ENCODE assay signal across 8 mouse cellular contexts in the genomic region with DNA sequence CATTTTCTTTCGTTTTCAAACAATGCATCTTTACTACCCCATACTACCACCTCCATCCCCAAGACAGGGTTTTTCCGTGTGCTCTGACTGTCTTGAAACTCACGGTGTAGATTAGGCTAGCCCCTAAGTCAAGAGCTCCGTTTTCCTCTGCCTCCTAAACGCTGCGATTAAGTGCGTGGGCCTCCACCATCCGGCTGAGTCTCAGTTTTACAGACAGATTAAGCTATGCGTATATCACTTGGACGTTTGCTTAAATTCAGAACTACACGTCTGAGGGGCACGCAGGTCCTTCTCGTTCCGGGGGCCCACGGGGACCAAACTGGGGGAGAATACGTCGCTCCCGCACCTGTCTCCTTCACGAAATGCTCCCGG. TPM values are rescaled to one million over a fixed set of nuclear protein-coding genes. Genes with fewer than 3 reads are reported as not detected.
DNase-seq lines count a peak whose midpoint lies in the region; ATAC-seq and TF ChIP-seq lines count a peak whose summit lies in the region.

No protein-coding gene starts in this region.

- H3K9me3 ChIP-seq in hindbrain, embryonic 13.5 days = no peaks in the 10 kb centered on the region
- no peaks in the 10 kb centered on the region for H3K9me3 ChIP-seq in midbrain, embryonic 13.5 days

- peak overlapping the region; percentile 80 for H3K4me3 ChIP-seq in kidney, adult 2 months (ENCODE audit: insufficient read depth, low read depth, low read length)
- H3K4me3 ChIP-seq in hindbrain, embryonic 13.5 days = peak overlapping the region; percentile 86
- peak overlapping the region; percentile 71 for H3K4me3 ChIP-seq in midbrain, embryonic 13.5 days (replicated peaks)

- ATAC-seq in hindbrain, embryonic 13.5 days (ENCODE audit: low FRiP score) = peak; percentile 6; the same call in 1 of the 2 replicates
- ATAC-seq in midbrain, embryonic 13.5 days = no peak

- no peaks in the 10 kb centered on the region for H3K27me3 ChIP-seq in kidney, adult 2 months (replicated peaks; ENCODE audit: control insufficient read depth, insufficient read depth, low read length)
- H3K27me3 ChIP-seq in hindbrain, embryonic 13.5 days = no peaks in the 10 kb centered on the region
- H3K27me3 ChIP-seq in midbrain, embryonic 13.5 days = no peaks in the 10 kb centered on the region

- no peak for DNase-seq in kidney, adult 2 months
- DNase-seq in kidney, adult 18-20 months = no peak
- DNase-seq in R1 (ENCODE audit: low read depth, low spot score) = peak; percentile 41
- no peak for DNase-seq in layer of hippocampus, postnatal 25 days (ENCODE audit: extremely low spot score in 1 of 2, low spot score in 1 of 2)
- no peak for DNase-seq in adrenal gland, adult 2 months
- DNase-seq in left cerebral cortex, adult 11 months (ENCODE audit: low spot score) = no peak

- TF ChIP-seq POLR2A in kidney, adult 2 months (IDR thresholded peaks at IDR 0.05; ENCODE audit: low read depth, low read length) = no peak

- H3K9ac ChIP-seq in hindbrain, embryonic 13.5 days = peak overlapping the region; percentile 82
- H3K9ac ChIP-seq in midbrain, embryonic 13.5 days (replicated peaks) = peak overlapping the region; percentile 81

- H3K4me2 ChIP-seq in hindbrain, embryonic 13.5 days = peak overlapping the region; percentile 72
- H3K4me2 ChIP-seq in midbrain, embryonic 13.5 days (replicated peaks) = peak overlapping the region; percentile 79

- TF ChIP-seq CTCF in kidney, adult 2 months (conservative IDR thresholded peaks at IDR 0.05; ENCODE audit: insufficient read depth, insufficient read length, low read depth, low read length) = no peak

- peak overlapping the region; percentile 51 for H3K27ac ChIP-seq in kidney, adult 2 months (ENCODE audit: insufficient read depth, low read depth, low read length)
- peak overlapping the region; percentile 83 for H3K27ac ChIP-seq in hindbrain, embryonic 13.5 days
- H3K27ac ChIP-seq in midbrain, embryonic 13.5 days = peak overlapping the region; percentile 58

- peaks cover 8% of the 10 kb centered on the region; the same call in 1 of the 2 replicates for H3K4me1 ChIP-seq in kidney, adult 2 months (ENCODE audit: control insufficient read depth, insufficient read depth, low read length)
- H3K4me1 ChIP-seq in hindbrain, embryonic 13.5 days (replicated peaks) = peaks cover 16% of the 10 kb centered on the region
- peaks cover 19% of the 10 kb centered on the region for H3K4me1 ChIP-seq in midbrain, embryonic 13.5 days (replicated peaks)

- 1% methylated on average over 20 of the region's 20 CpGs for WGBS in kidney, adult 2 months
- under 1% methylated on average over 20 of the region's 20 CpGs for WGBS in hindbrain, embryonic 13.5 days
- WGBS in midbrain, embryonic 13.5 days = 1% methylated on average over 20 of the region's 20 CpGs

- H3K36me3 ChIP-seq in kidney, adult 2 months (ENCODE audit: control insufficient read depth, insufficient read depth, low read length) = no peaks in the 10 kb centered on the region
- H3K36me3 ChIP-seq in hindbrain, embryonic 13.5 days = peaks cover 52% of the 10 kb centered on the region
- H3K36me3 ChIP-seq in midbrain, embryonic 13.5 days = peaks cover 42% of the 10 kb centered on the region

RNA-seq across cellular contexts. Expression of a gene that starts 0.6 kb away (rescaled TPM):
- polyA plus RNA-seq in kidney, adult 2 months (2012; rRNA removed) = 69.9 and 70.7 TPM in 2 replicates
- polyA plus RNA-seq in hindbrain, embryonic 13.5 days (2015; fragmentation: Nextera tagmentation; extraction: Ambion mirVana) = 76.4 and 78.2 TPM in 2 replicates
- 76.2 and 78.3 TPM in 2 replicates for polyA plus RNA-seq in midbrain, embryonic 13.5 days (2015; fragmentation: Nextera tagmentation; extraction: Ambion mirVana)
- 10 to 100 TPM; 59.1 to 62.7 TPM for total RNA-seq in layer of hippocampus, postnatal 25 days (2021)
- 100 to 1,000 TPM; 102 to 108 TPM for total RNA-seq in adrenal gland, adult 2 months (2021)
- 134 and 167 TPM in 2 replicates for polyA plus RNA-seq in adrenal gland, adult 2 months (2012; rRNA removed)

RNA-seq across cellular contexts. Expression of a gene that starts 7.2 kb away (rescaled TPM):
- polyA plus RNA-seq in kidney, adult 2 months (2012; rRNA removed) = 9.5 and 9.6 TPM in 2 replicates
- polyA plus RNA-seq in hindbrain, embryonic 13.5 days (2015; fragmentation: Nextera tagmentation; extraction: Ambion mirVana) = 1.9 and 2.3 TPM in 2 replicates
- 1.3 and 1.8 TPM in 2 replicates for polyA plus RNA-seq in midbrain, embryonic 13.5 days (2015; fragmentation: Nextera tagmentation; extraction: Ambion mirVana)
- 1 to 10 TPM; 6.2 to 7.1 TPM for total RNA-seq in layer of hippocampus, postnatal 25 days (2021)
- 10 to 100 TPM in 1 of 2 experiments, 1 to 10 TPM in 1; 9.5 to 11.8 TPM for total RNA-seq in adrenal gland, adult 2 months (2021)
- polyA plus RNA-seq in adrenal gland, adult 2 months (2012; rRNA removed) = 15.9 and 16.0 TPM in 2 replicates

RNA-seq across cellular contexts. Expression of a gene that starts 11.1 kb away (rescaled TPM):
- 34.9 and 39.6 TPM in 2 replicates for polyA plus RNA-seq in kidney, adult 2 months (2012; rRNA removed)
- polyA plus RNA-seq in hindbrain, embryonic 13.5 days (2015; fragmentation: Nextera tagmentation; extraction: Ambion mirVana) = 3.9 and 4.5 TPM in 2 replicates
- 2.0 and 3.4 TPM in 2 replicates for polyA plus RNA-seq in midbrain, embryonic 13.5 days (2015; fragmentation: Nextera tagmentation; extraction: Ambion mirVana)
- 1 to 10 TPM; 5.6 to 5.9 TPM for total RNA-seq in layer of hippocampus, postnatal 25 days (2021)
- 10 to 100 TPM; 10.3 to 17.9 TPM for total RNA-seq in adrenal gland, adult 2 months (2021)
- polyA plus RNA-seq in adrenal gland, adult 2 months (2012; rRNA removed) = 49.1 and 68.9 TPM in 2 replicates

RNA-seq across cellular contexts. Expression of a gene that starts 29.9 kb away (rescaled TPM):
- 24.0 TPM in 2 replicates for polyA plus RNA-seq in kidney, adult 2 months (2012; rRNA removed)
- polyA plus RNA-seq in hindbrain, embryonic 13.5 days (2015; fragmentation: Nextera tagmentation; extraction: Ambion mirVana) = 64.4 and 69.5 TPM in 2 replicates
- polyA plus RNA-seq in midbrain, embryonic 13.5 days (2015; fragmentation: Nextera tagmentation; extraction: Ambion mirVana) = 69.1 and 76.5 TPM in 2 replicates
- 10 to 100 TPM; 74.6 to 96.0 TPM for total RNA-seq in layer of hippocampus, postnatal 25 days (2021)
- total RNA-seq in adrenal gland, adult 2 months (2021) = 10 to 100 TPM; 30.4 to 37.8 TPM
- 19.5 and 21.4 TPM in 2 replicates for polyA plus RNA-seq in adrenal gland, adult 2 months (2012; rRNA removed)

RNA-seq across cellular contexts. Expression of a gene that starts 51.3 kb away (rescaled TPM):
- polyA plus RNA-seq in kidney, adult 2 months (2012; rRNA removed) = 391 and 392 TPM in 2 replicates
- 129 and 133 TPM in 2 replicates for polyA plus RNA-seq in hindbrain, embryonic 13.5 days (2015; fragmentation: Nextera tagmentation; extraction: Ambion mirVana)
- 128 and 132 TPM in 2 replicates for polyA plus RNA-seq in midbrain, embryonic 13.5 days (2015; fragmentation: Nextera tagmentation; extraction: Ambion mirVana)
- 100 to 1,000 TPM; 390 to 418 TPM for total RNA-seq in layer of hippocampus, postnatal 25 days (2021)
- 100 to 1,000 TPM; 165 to 185 TPM for total RNA-seq in adrenal gland, adult 2 months (2021)
- 517 and 528 TPM in 2 replicates for polyA plus RNA-seq in adrenal gland, adult 2 months (2012; rRNA removed)
